Mouse (Mus musculus) neural tube, embryonic 13.5 days (tissue): Measurements from ENCODE around the gene Gab2. TPM values are rescaled to one million over a fixed set of nuclear protein-coding genes. Genes with fewer than 3 reads are reported as not detected.
A peak's percentile ranks its signal among the peaks of the same experiment; 100 is the strongest.

Experiments
- ATAC-seq: fragments of 200-750 bp; cut with Nextera tagmentation; 2 replicates; pipeline ENCODE4 v1.8.0; 2017; ENCODE audit warnings: low read depth, mild to moderate bottlenecking, moderate TSS enrichment, moderate library complexity
- H3K27ac ChIP-seq: fragments of 300-500 bp; sonication (generic); replicated peaks from 2 replicates; pipeline ENCODE4 v1.5.1; 2015; ENCODE audit warnings: moderate library complexity, mild to moderate bottlenecking, inconsistent platforms
- H3K27me3 ChIP-seq: fragments of 300-500 bp; sonication (generic); 2 replicates; pipeline ENCODE4 v1.6.1; 2015; ENCODE audit warnings: mild to moderate bottlenecking, inconsistent platforms
- H3K36me3 ChIP-seq: fragments of 300-500 bp; sonication (generic); 2 replicates; pipeline ENCODE4 v1.6.1; 2015; ENCODE audit warnings: mild to moderate bottlenecking, inconsistent platforms
- H3K4me1 ChIP-seq: fragments of 300-500 bp; sonication (generic); replicated peaks from 2 replicates; pipeline ENCODE4 v1.6.1; 2015; ENCODE audit warnings: inconsistent platforms
- H3K4me2 ChIP-seq: fragments of 300-500 bp; sonication (generic); 2 replicates; pipeline ENCODE4 v1.6.1; 2015; ENCODE audit warnings: inconsistent platforms, mild to moderate bottlenecking, moderate library complexity
- H3K4me3 ChIP-seq: fragments of 300-500 bp; sonication (generic); 2 replicates; pipeline ENCODE4 v1.5.1; 2015; ENCODE audit warnings: mild to moderate bottlenecking, inconsistent platforms
- H3K9ac ChIP-seq: fragments of 300-500 bp; sonication (generic); 2 replicates; pipeline ENCODE4 v1.6.1; 2015; ENCODE audit warnings: moderate library complexity, mild to moderate bottlenecking, inconsistent platforms
- H3K9me3 ChIP-seq: fragments of 300-500 bp; sonication (generic); 2 replicates; pipeline ENCODE4 v1.6.1; 2016; ENCODE audit warnings: inconsistent platforms
- WGBS: fragments of 180-500 bp; shearing (Covaris S2); methylation state at CpG from one replicate; pipeline ENCODE4 v1.1.7; 2015; 5-methylcytosine and 5-hydroxymethylcytosine counted together
- polyA plus RNA-seq: library from polyadenylated mRNA; unstranded; fragments of >200 nt; fragmentation: Nextera tagmentation; extraction: Ambion mirVana; gene quantifications from 2 replicates; pipeline ENCODE4 v1.2.1, GENCODE M21; 2015

Gene Gab2
- polyA plus RNA-seq, 1 experiment from 2014 or later = 15.0 TPM

- H3K4me1 ChIP-seq = peaks cover 12% of the 10 kb centered on the region
- ATAC-seq = no peak
- H3K4me2 ChIP-seq = no peak overlapping the region
- H3K9me3 ChIP-seq = no peaks in the 10 kb centered on the region
- H3K36me3 ChIP-seq = no peaks in the 10 kb centered on the region
- no peaks in the 10 kb centered on the region for H3K27me3 ChIP-seq
- no peak overlapping the region for H3K27ac ChIP-seq
- H3K9ac ChIP-seq = no peak overlapping the region
- no peak overlapping the region for H3K4me3 ChIP-seq
- 71% methylated on average over 18 of the region's 18 CpGs for WGBS
Measured at GRCm38 (mm10) chr7:97340907-97341849, 259.8 kb downstream of the Gab2 start.

GRCm38 (mm10) chr7:97342961-97343360, 261.6 kb downstream of the Gab2 start:
- H3K9ac ChIP-seq = no peak overlapping the region
- H3K4me3 ChIP-seq = no peak overlapping the region
- H3K27me3 ChIP-seq = no peaks in the 10 kb centered on the region
- ATAC-seq = no peak
- H3K27ac ChIP-seq = no peak overlapping the region
- H3K4me2 ChIP-seq = no peak overlapping the region
- peaks cover 15% of the 10 kb centered on the region for H3K4me1 ChIP-seq
- H3K36me3 ChIP-seq = peaks cover 9% of the 10 kb centered on the region
- no peaks in the 10 kb centered on the region for H3K9me3 ChIP-seq
- 90% methylated on average over 2 of the region's 2 CpGs for WGBS

- Histone ChIP-seq H3K36me3 (peaks cover 24% of the 10 kb centered on the region), H3K27ac (no peak overlapping the region), H3K4me2 (no peak overlapping the region), H3K9ac (no peak overlapping the region), H3K4me3 (no peak overlapping the region), H3K27me3 (no peaks in the 10 kb centered on the region), H3K9me3 (no peaks in the 10 kb centered on the region), H3K4me1 (peaks cover 15% of the 10 kb centered on the region)
- 88% methylated on average over 2 of the region's 2 CpGs for WGBS
- ATAC-seq = no peak
Measured at GRCm38 (mm10) chr7:97344655-97345054, 263.3 kb downstream of the Gab2 start.

GRCm38 (mm10) chr7:97345229-97345871, 264.0 kb downstream of the Gab2 start:
- 56% methylated on average over 10 of the region's 10 CpGs for WGBS
- ATAC-seq = peak; percentile 66; the same call in 1 of the 2 replicates
- no peak overlapping the region for H3K4me2 ChIP-seq
- H3K4me1 ChIP-seq = peaks cover 15% of the 10 kb centered on the region
- peaks cover 24% of the 10 kb centered on the region for H3K36me3 ChIP-seq
- no peak overlapping the region for H3K27ac ChIP-seq
- H3K9me3 ChIP-seq = no peaks in the 10 kb centered on the region
- H3K4me3 ChIP-seq = no peak overlapping the region
- H3K27me3 ChIP-seq = no peaks in the 10 kb centered on the region
- no peak overlapping the region for H3K9ac ChIP-seq

- WGBS = 73% methylated on average over 9 of the region's 9 CpGs
- H3K4me1 ChIP-seq = peaks cover 15% of the 10 kb centered on the region
- H3K9me3 ChIP-seq = no peaks in the 10 kb centered on the region
- no peaks in the 10 kb centered on the region for H3K27me3 ChIP-seq
- no peak overlapping the region for H3K9ac ChIP-seq
- H3K4me3 ChIP-seq = no peak overlapping the region
- no peak overlapping the region for H3K4me2 ChIP-seq
- peaks cover 24% of the 10 kb centered on the region for H3K36me3 ChIP-seq
- no peak for ATAC-seq
- no peak overlapping the region for H3K27ac ChIP-seq
Measured at GRCm38 (mm10) chr7:97346111-97346821, 264.9 kb downstream of the Gab2 start.

GRCm38 (mm10) chr7:97346822-97347166, 265.4 kb downstream of the Gab2 start:
- no peak for ATAC-seq

GRCm38 (mm10) chr7:97347464-97347863, 266.1 kb downstream of the Gab2 start:
- H3K4me1 ChIP-seq = peaks cover 15% of the 10 kb centered on the region
- no peak overlapping the region for H3K4me2 ChIP-seq
- 96% methylated on average over 15 of the region's 15 CpGs for WGBS
- no peak overlapping the region for H3K4me3 ChIP-seq
- ATAC-seq = no peak
- no peak overlapping the region for H3K27ac ChIP-seq
- no peaks in the 10 kb centered on the region for H3K9me3 ChIP-seq
- H3K9ac ChIP-seq = no peak overlapping the region
- H3K27me3 ChIP-seq = no peaks in the 10 kb centered on the region
- peaks cover 24% of the 10 kb centered on the region for H3K36me3 ChIP-seq

More at GRCm38 (mm10) chr7:97346822-97347166, 265.4 kb downstream of the Gab2 start:
- Histone ChIP-seq H3K36me3 (peaks cover 24% of the 10 kb centered on the region), H3K4me2 (no peak overlapping the region), H3K9ac (no peak overlapping the region), H3K27ac (no peak overlapping the region), H3K27me3 (no peaks in the 10 kb centered on the region), H3K4me3 (no peak overlapping the region), H3K4me1 (peaks cover 15% of the 10 kb centered on the region), H3K9me3 (no peaks in the 10 kb centered on the region)
- 78% methylated on average over 4 of the region's 4 CpGs for WGBS

- H3K9ac ChIP-seq = no peak overlapping the region
- H3K27ac ChIP-seq = no peak overlapping the region
- H3K9me3 ChIP-seq = no peaks in the 10 kb centered on the region
- peaks cover 24% of the 10 kb centered on the region for H3K36me3 ChIP-seq
- no peaks in the 10 kb centered on the region for H3K27me3 ChIP-seq
- 74% methylated on average over 3 of the region's 3 CpGs for WGBS
- ATAC-seq = no peak
- H3K4me2 ChIP-seq = no peak overlapping the region
- peaks cover 15% of the 10 kb centered on the region for H3K4me1 ChIP-seq
- H3K4me3 ChIP-seq = no peak overlapping the region
Measured at GRCm38 (mm10) chr7:97348318-97348717, 266.9 kb downstream of the Gab2 start.

DNA sequence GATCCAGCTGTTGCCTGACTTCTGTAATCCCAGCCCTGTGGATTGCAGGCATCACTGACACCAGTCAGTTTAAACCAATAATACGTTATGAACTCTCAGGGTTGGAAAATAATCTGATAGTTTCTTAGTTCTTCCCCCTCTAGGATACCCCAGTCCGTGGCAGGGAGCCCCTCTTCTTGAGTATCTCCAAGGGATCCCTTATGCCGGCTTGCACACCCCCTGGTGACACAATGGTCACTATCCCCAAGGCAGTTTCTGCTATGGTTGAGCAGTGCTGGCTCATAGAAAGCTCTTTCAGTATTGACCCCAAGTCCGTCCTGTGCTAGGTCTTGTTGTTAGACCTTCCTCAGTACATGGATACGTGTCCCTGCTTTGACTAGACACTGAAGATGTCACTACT, 267.4 kb downstream of the Gab2 start:
- no peak overlapping the region for H3K9ac ChIP-seq
- no peak overlapping the region for H3K4me2 ChIP-seq
- 90% methylated on average over 5 of the region's 5 CpGs for WGBS
- H3K27ac ChIP-seq = no peak overlapping the region
- no peak overlapping the region for H3K4me3 ChIP-seq
- no peak for ATAC-seq
- no peaks in the 10 kb centered on the region for H3K9me3 ChIP-seq
- H3K36me3 ChIP-seq = peaks cover 24% of the 10 kb centered on the region
- no peaks in the 10 kb centered on the region for H3K27me3 ChIP-seq
- peaks cover 15% of the 10 kb centered on the region for H3K4me1 ChIP-seq

DNA sequence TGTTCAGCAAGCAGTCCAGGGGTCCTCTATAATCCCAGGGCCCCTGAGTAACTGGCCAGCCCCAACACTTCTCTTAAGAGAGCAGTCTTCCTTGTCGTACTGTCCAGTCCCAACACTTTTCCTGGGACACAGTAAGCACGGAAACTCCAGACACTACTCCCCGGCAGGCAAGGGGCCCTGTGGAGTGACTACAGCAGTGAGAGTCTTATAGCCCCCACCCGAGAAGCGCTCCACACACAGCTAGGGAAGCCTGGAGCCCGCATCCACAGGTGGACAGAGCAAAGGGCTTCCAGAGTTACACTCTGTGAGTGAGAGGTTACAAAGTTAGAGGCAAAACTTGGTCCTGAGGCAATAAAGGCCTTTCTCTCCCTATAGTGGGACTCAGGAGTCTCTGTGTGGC, 268.1 kb downstream of the Gab2 start:
- Histone ChIP-seq H3K9ac (no peak overlapping the region), H3K27me3 (no peaks in the 10 kb centered on the region), H3K27ac (no peak overlapping the region), H3K4me1 (peaks cover 15% of the 10 kb centered on the region), H3K4me2 (no peak overlapping the region), H3K9me3 (no peaks in the 10 kb centered on the region), H3K36me3 (peaks cover 24% of the 10 kb centered on the region), H3K4me3 (no peak overlapping the region)
- ATAC-seq = no peak
- WGBS = 86% methylated on average over 6 of the region's 6 CpGs

DNA sequence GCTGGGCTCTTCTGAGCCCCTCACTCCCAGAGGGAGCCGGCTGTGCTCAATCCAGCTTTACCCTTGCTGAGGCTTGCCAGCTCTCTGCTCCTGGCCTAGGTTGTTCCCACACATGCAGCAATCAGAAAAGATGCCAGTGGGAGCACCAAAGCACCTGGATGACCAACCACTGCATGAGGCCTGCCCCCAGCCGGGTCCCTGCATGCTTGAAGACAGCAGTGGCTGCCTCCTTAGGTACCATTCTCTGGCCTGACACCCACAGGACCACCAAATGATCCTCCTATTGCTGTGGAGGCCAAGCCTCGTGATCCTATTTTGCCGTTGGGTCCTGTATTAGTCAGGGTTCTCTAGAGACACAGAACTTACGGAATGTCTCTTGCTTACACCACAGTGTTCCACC, 269.5 kb downstream of the Gab2 start:
- H3K4me3 ChIP-seq = no peak overlapping the region

More for the DNA sequence above, 269.5 kb downstream of the Gab2 start:
- Histone ChIP-seq H3K27me3 (no peaks in the 10 kb centered on the region), H3K4me2 (no peak overlapping the region), H3K27ac (no peak overlapping the region), H3K36me3 (peaks cover 24% of the 10 kb centered on the region), H3K9ac (no peak overlapping the region), H3K9me3 (no peaks in the 10 kb centered on the region), H3K4me1 (peaks cover 6% of the 10 kb centered on the region)
- no peak for ATAC-seq
- WGBS = 91% methylated on average over 5 of the region's 5 CpGs
